33 mouse cellular contexts compared by ENCODE assay signal in genomic region chr1:118699118-118699890, GRCm38 (mm10).
DNase-seq lines count a peak whose midpoint lies in the region; ATAC-seq and TF ChIP-seq lines count a peak whose summit lies in the region.
"Had no signal": no experiment of that assay in that cellular context is flagged by ENCODE, and none has a peak within 500 bp of the region (broad histone marks: within the 10 kb centered on the region; RNA-seq: fewer than 3 reads in every experiment).

No protein-coding gene starts in this region.

- TF ChIP-seq EP300 in lung, postnatal 0 days (IDR thresholded peaks at IDR 0.05): no peak

- H3K4me1 ChIP-seq in embryonic facial prominence, embryonic 10.5 days: 0 out of 2 replicates have a peak, but pooled peaks cover 4% of the 10 kb centered on the region
- H3K4me1 ChIP-seq in lung, postnatal 0 days (ENCODE audit: insufficient read depth, low read depth, low read length): no peaks in the 10 kb centered on the region
- H3K4me1 ChIP-seq: embryonic facial prominence, embryonic 15.5 days; forebrain, embryonic 13.5 days; heart, embryonic 12.5 days; hindbrain, embryonic 13.5 days; limb, embryonic 10.5 days; limb, embryonic 15.5 days; liver, embryonic 13.5 days; midbrain, embryonic 10.5 days; midbrain, embryonic 15.5 days; neural tube, embryonic 15.5 days had no signal

- H3K9ac ChIP-seq in lung, postnatal 0 days (replicated peaks; ENCODE audit: low read depth): no peak overlapping the region
- H3K9ac ChIP-seq: embryonic facial prominence, embryonic 15.5 days; forebrain, embryonic 13.5 days; heart, embryonic 12.5 days; hindbrain, embryonic 13.5 days; limb, embryonic 15.5 days; liver, embryonic 13.5 days; midbrain, embryonic 15.5 days; neural tube, embryonic 15.5 days had no signal

- no peaks in the 10 kb centered on the region for H3K27me3 ChIP-seq in embryonic facial prominence, embryonic 10.5 days (replicated peaks; ENCODE audit: low read depth, poor library complexity, severe bottlenecking)
- no peaks in the 10 kb centered on the region for H3K27me3 ChIP-seq in lung, postnatal 0 days (replicated peaks; ENCODE audit: insufficient read depth, low read length)
- H3K27me3 ChIP-seq: embryonic facial prominence, embryonic 15.5 days; forebrain, embryonic 13.5 days; heart, embryonic 12.5 days; hindbrain, embryonic 13.5 days; limb, embryonic 15.5 days; liver, embryonic 13.5 days; midbrain, embryonic 15.5 days; neural tube, embryonic 15.5 days had no signal

- ATAC-seq in lung, postnatal 0 days: no peak
- ATAC-seq: forebrain, embryonic 13.5 days; intestine, embryonic 16.5 days; midbrain, embryonic 15.5 days had no signal

- no peak overlapping the region for H3K4me3 ChIP-seq in embryonic facial prominence, embryonic 10.5 days
- H3K4me3 ChIP-seq in lung, postnatal 0 days (ENCODE audit: low read depth, low read length): no peak overlapping the region
- H3K4me3 ChIP-seq: embryonic facial prominence, embryonic 15.5 days; forebrain, embryonic 13.5 days; gastrocnemius, adult 2 months; heart, adult 2 months; heart, embryonic 12.5 days; hindbrain, embryonic 13.5 days; layer of hippocampus, adult 2 months; limb, embryonic 10.5 days; limb, embryonic 15.5 days; liver, embryonic 13.5 days; midbrain, embryonic 10.5 days; midbrain, embryonic 15.5 days; neural tube, embryonic 15.5 days had no signal

- no peak for TF ChIP-seq CTCF in lung, postnatal 0 days (IDR thresholded peaks at IDR 0.05)

- H3K36me3 ChIP-seq in embryonic facial prominence, embryonic 10.5 days (replicated peaks): no peaks in the 10 kb centered on the region
- no peaks in the 10 kb centered on the region for H3K36me3 ChIP-seq in lung, postnatal 0 days (ENCODE audit: insufficient read depth, low read length)
- H3K36me3 ChIP-seq: embryonic facial prominence, embryonic 15.5 days; G1E; heart, embryonic 12.5 days; hindbrain, embryonic 13.5 days; limb, embryonic 10.5 days; limb, embryonic 15.5 days; liver, embryonic 13.5 days; midbrain, embryonic 10.5 days; midbrain, embryonic 15.5 days; neural tube, embryonic 15.5 days had no signal

- 64% methylated on average over 6 of the region's 6 CpGs for WGBS in embryonic facial prominence, embryonic 10.5 days
- WGBS in lung, postnatal 0 days: 56% methylated on average over 6 of the region's 6 CpGs

- H3K9me3 ChIP-seq in embryonic facial prominence, embryonic 10.5 days: no peaks in the 10 kb centered on the region
- no peaks in the 10 kb centered on the region for H3K9me3 ChIP-seq in lung, postnatal 0 days (ENCODE audit: low read length)
- H3K9me3 ChIP-seq: embryonic facial prominence, embryonic 15.5 days; forebrain, embryonic 13.5 days; heart, embryonic 12.5 days; hindbrain, embryonic 13.5 days; limb, embryonic 10.5 days; limb, embryonic 15.5 days; liver, embryonic 13.5 days; midbrain, embryonic 10.5 days; midbrain, embryonic 15.5 days; neural tube, embryonic 15.5 days had no signal

- peak; percentile 26 for DNase-seq in adrenal gland, postnatal 14 days
- DNase-seq in adrenal gland, adult 18-20 months (ENCODE audit: low spot score in 2 of 2): no peak
- DNase-seq in kidney, adult 8-10 months: peak; percentile 73 to 88
- DNase-seq in kidney, postnatal 10 days: peak; percentile 74
- peak; percentile 18 for DNase-seq in skeletal muscle tissue, adult 2 months (ENCODE audit: low read depth, low spot score)
- DNase-seq in embryonic facial prominence, embryonic 10.5 days (ENCODE audit: low spot score): no peak
- no peak for DNase-seq in lung, postnatal 0 days (ENCODE audit: low spot score)
- no peak for DNase-seq in lung, postnatal 14 days
- DNase-seq: adrenal gland, postnatal 36 days; cerebellum, adult 2 months; cerebellum, postnatal 14 days; gastrocnemius, adult 2 months; gastrocnemius, postnatal 36 days; heart, adult 2 months; heart, postnatal 4 days; liver, embryonic 13.5 days; lung, adult 18-20 months; lung, postnatal 10 days; right cerebral cortex, postnatal 25 days; spleen, adult 18-20 months; thymus, postnatal 14 days had no signal

- H3K27ac ChIP-seq in embryonic facial prominence, embryonic 10.5 days (replicated peaks): no peak overlapping the region
- H3K27ac ChIP-seq in lung, postnatal 0 days (ENCODE audit: low read length): no peak overlapping the region
- H3K27ac ChIP-seq: embryonic facial prominence, embryonic 15.5 days; forebrain, embryonic 13.5 days; gastrocnemius, adult 2 months; heart, adult 2 months; hindbrain, embryonic 13.5 days; layer of hippocampus, adult 2 months; limb, embryonic 10.5 days; limb, embryonic 15.5 days; liver, embryonic 13.5 days; midbrain, embryonic 10.5 days; midbrain, embryonic 15.5 days; neural tube, embryonic 15.5 days had no signal

- H3K4me2 ChIP-seq in lung, postnatal 0 days (replicated peaks; ENCODE audit: low read depth, low read length): no peak overlapping the region
- H3K4me2 ChIP-seq: embryonic facial prominence, embryonic 15.5 days; forebrain, embryonic 13.5 days; heart, embryonic 12.5 days; hindbrain, embryonic 13.5 days; limb, embryonic 15.5 days; liver, embryonic 13.5 days; midbrain, embryonic 15.5 days; neural tube, embryonic 15.5 days had no signal

Comparison
In these comparisons a context has a peak if more than half of its experiments do, and no peak if none do; other contexts are left out.
1. DNase-seq: peak in adrenal gland, postnatal 14 days (single experiment), kidney, adult 8-10 months (2 of 2), kidney, postnatal 10 days (single experiment) and skeletal muscle tissue, adult 2 months (single experiment); none in adrenal gland, adult 18-20 months (0 of 2), embryonic facial prominence, embryonic 10.5 days (single experiment), lung, postnatal 0 days (single experiment) and lung, postnatal 14 days (single experiment).